In genomic region chr6:118314941-118315687, GRCm38 (mm10) we compare ENCODE assay signal across 16 mouse cellular contexts.
DNase-seq lines count a peak whose midpoint lies in the region; TF ChIP-seq lines count a peak whose summit lies in the region.
"Had no signal": no experiment of that assay in that cellular context is flagged by ENCODE, and none has a peak within 500 bp of the region (broad histone marks: within the 10 kb centered on the region; RNA-seq: fewer than 3 reads in every experiment).

No protein-coding gene starts in this region.

- TF ChIP-seq CTCF in E14TG2a.4 (conservative IDR thresholded peaks at IDR 0.05; ENCODE audit: low read length) = no peak

- H3K9me3 ChIP-seq in E14TG2a.4 (ENCODE audit: low read length) = no peaks in the 10 kb centered on the region
- H3K9me3 ChIP-seq in limb, embryonic 10.5 days (replicated peaks) = no peaks in the 10 kb centered on the region
- H3K9me3 ChIP-seq: forebrain, embryonic 15.5 days; G1E; heart, embryonic 13.5 days had no signal

- H3K27me3 ChIP-seq in E14TG2a.4 (ENCODE audit: insufficient read depth, low read length) = peaks cover 20% of the 10 kb centered on the region
- H3K27me3 ChIP-seq in limb, embryonic 10.5 days (ENCODE audit: low read depth, poor library complexity, severe bottlenecking) = no peaks in the 10 kb centered on the region
- H3K27me3 ChIP-seq: forebrain, embryonic 15.5 days had no signal

- H3K4me3 ChIP-seq in E14TG2a.4 (replicated peaks; ENCODE audit: low read length) = 0 out of 2 replicates have a peak overlapping the region, but pooled peaks have one; percentile 4
- no peak overlapping the region for H3K4me3 ChIP-seq in limb, embryonic 10.5 days
- H3K4me3 ChIP-seq: forebrain, embryonic 15.5 days; heart, embryonic 13.5 days; myocyte had no signal

- no peaks in the 10 kb centered on the region for H3K36me3 ChIP-seq in E14TG2a.4 (ENCODE audit: insufficient read depth, low read length)
- no peaks in the 10 kb centered on the region for H3K36me3 ChIP-seq in limb, embryonic 10.5 days
- H3K36me3 ChIP-seq: forebrain, embryonic 15.5 days; G1E; heart, embryonic 13.5 days had no signal

- DNase-seq in adrenal gland, postnatal 14 days = peak; percentile 17
- no peak for DNase-seq in adrenal gland, adult 8-10 months
- peak; percentile 29 for DNase-seq in embryo, embryonic 11 days
- DNase-seq in limb, embryonic 10.5 days (ENCODE audit: low spot score) = no peak
- no peak for DNase-seq in thymus, postnatal 36 days
- no peak for DNase-seq in ovary, adult 18-20 months (ENCODE audit: low spot score)
- no peak for DNase-seq in layer of hippocampus, postnatal 25 days (ENCODE audit: extremely low spot score in 1 of 2, low spot score in 1 of 2)
- DNase-seq: cerebellum, postnatal 10 days; gastrocnemius, postnatal 10 days; right cerebral cortex, postnatal 25 days had no signal

- WGBS in limb, embryonic 10.5 days = 21% methylated on average over 13 of the region's 13 CpGs

- H3K27ac ChIP-seq in limb, embryonic 10.5 days = peak overlapping the region; percentile 42
- H3K27ac ChIP-seq: forebrain, embryonic 15.5 days; heart, embryonic 13.5 days; hindbrain, embryonic 14.5 days had no signal

- H3K4me1 ChIP-seq in E14TG2a.4 (replicated peaks; ENCODE audit: low read depth, low read length) = peaks cover 16% of the 10 kb centered on the region
- H3K4me1 ChIP-seq in limb, embryonic 10.5 days = peaks cover 14% of the 10 kb centered on the region
- H3K4me1 ChIP-seq: forebrain, embryonic 15.5 days; heart, embryonic 13.5 days had no signal

Comparison
In these comparisons a context has a peak if more than half of its experiments do, and no peak if none do; other contexts are left out.
1. DNase-seq: peak in adrenal gland, postnatal 14 days (single experiment) and embryo, embryonic 11 days (single experiment); none in adrenal gland, adult 8-10 months (single experiment), limb, embryonic 10.5 days (single experiment), thymus, postnatal 36 days (0 of 2), ovary, adult 18-20 months (single experiment) and layer of hippocampus, postnatal 25 days (0 of 2).